Mouse (Mus musculus): ENCODE measurements around the gene Ptpn14.

Ptpn14 gene

DNA sequence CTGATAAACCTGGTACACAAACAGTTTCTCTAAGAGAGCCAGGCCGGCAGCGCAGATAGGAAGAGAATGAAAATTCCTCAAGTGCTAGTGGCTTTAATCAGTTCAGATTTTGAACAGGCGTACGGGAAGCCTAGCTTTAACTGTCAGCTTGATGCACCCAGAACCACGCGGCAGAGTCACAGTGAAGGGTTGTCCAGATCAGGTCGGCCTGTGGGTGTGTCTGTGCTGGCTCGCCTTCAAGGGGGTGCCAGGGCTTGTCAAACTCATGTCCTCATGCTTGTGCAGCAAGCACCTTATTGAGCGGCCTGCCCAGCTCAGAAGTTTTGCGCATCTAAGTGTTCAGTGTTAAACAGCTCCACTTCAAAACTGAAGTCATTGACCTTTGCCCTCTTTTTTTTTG is 44.6 kb downstream of the Ptpn14 start:
- DNase-seq (ENCODE audit: low spot score), result no peak

DNA sequence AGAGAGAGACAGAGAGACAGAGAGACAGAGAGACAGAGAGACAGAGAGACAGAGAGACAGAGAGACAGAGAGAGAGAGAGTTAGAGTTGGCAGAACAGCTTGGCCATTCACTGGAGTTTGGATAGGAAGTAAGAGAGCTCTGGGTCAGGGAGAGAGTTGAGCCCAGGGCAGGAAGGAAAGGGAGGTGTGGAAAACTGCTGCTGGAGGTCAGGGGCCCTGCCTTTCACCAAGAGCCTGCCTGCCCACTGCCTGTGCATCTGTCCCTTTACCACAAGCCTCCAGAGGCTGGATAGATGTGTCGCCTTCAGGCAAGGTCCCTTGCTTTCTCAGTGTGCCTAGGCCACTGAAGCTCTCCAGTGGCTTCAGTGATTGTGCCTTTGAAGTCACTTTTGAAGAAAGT is 46.7 kb downstream of the Ptpn14 start:
- no peak for DNase-seq (ENCODE audit: low spot score)

DNA sequence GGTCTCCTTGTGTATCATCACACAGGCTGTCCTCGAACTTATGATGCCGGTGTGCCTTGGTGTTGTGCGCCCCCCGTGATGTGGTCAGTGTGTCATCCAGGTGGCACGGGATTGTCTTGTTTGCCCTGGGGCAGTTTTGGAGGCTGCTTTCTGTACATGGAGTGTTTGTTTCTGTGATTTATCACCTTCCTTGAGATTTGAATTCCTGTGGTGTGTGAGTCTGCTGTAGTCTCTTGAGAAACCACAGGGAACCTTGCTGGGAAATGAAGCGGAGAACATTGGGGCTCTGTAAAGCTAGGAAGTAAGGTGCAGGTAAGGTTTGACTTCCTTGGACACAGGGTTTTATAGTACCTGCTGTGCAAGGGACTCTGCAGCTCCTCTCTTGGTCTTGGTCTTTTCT is 49.1 kb downstream of the Ptpn14 start:
- no peak for DNase-seq (ENCODE audit: low spot score)

DNA sequence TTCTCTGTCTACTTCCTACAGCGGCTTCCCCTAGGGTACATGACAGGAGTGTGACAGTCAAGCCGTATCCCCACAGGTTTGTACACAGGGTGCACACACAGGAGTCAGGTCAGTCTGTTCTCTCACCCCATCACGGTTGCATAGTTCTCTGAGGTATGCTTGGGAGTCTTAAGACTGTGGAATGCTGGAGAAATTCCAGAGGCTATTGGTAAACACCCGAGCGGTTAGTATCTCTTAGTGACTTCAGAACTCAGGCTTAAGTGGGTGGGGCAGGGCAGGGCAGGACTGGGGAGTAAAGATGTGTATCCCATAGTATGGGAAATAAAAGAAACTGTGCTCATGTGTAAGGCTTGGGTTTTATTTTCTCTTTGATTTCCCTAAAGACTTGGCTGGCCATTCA is 50.3 kb downstream of the Ptpn14 start:
- DNase-seq (ENCODE audit: low spot score), result no peak

DNA sequence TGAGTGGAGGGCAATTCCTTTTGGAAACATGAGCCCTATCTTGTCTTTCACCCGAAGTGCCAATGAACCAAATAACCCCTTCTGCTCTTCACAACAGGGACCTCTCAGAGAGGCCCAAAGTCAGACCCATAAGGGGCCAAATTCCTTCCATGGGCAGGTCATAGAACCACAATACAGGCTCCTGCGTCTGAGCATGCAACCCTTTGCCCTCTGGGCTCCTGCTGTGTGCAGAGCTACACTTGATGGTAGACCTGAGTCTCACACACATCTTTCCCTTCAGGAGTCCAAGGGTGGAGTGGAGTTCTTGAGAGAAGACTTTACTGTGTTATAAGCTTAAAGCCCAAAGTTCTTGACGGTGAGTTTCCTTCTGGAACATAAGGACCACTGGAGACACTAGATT is 51.2 kb downstream of the Ptpn14 start:
- no peak for DNase-seq (ENCODE audit: low spot score)

DNA sequence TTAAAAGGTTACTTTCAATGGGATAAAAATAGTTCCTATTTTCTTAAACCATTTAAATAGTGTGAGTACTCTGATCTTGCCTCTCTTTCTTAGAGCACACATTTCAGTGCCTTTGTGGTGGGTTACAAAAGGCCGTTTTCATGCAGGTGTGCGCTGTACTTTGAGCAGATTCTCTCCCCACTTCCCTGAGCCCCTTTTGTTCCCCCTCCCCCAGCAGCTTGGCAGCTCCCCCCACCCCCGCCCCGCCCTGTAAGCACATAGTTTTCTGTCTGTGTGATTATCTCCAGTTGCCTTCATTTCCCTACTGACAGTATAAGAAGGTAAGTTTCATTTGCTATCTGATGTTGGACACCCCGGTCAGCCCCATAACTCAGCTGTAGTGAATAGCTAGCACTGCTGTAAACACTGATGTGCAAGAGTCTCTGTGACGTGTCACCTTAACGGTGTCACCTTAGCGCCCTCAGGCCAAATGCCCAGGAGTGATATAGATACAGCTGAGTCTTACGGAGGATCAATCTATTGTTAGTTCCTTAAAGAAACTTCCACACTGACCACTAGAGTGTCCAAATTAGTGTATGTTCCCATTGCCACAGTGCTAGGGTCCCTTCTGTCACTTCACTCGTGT is 53.8 kb downstream of the Ptpn14 start:
- no peak for DNase-seq (ENCODE audit: low spot score)

DNA sequence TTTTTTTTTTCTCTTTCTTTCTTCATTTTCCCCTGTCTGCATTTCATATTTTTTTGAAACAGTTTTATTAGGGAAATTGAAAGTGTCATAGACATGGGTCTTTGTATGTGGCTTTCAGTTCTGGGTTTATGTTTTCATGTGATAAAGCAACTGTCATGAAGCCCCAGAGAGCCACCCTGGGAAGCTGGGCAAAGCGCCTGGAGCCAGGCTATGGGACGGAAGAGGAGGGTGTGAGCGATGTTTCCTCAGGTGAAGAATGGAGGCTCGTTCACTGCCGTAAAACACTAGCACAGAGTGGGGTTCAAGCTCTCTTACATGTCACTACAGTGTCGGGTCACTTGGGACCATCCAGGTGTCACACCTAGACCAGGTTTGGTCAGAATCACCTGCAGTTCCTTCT is 54.6 kb downstream of the Ptpn14 start:
- DNase-seq (ENCODE audit: low spot score), result no peak

DNA sequence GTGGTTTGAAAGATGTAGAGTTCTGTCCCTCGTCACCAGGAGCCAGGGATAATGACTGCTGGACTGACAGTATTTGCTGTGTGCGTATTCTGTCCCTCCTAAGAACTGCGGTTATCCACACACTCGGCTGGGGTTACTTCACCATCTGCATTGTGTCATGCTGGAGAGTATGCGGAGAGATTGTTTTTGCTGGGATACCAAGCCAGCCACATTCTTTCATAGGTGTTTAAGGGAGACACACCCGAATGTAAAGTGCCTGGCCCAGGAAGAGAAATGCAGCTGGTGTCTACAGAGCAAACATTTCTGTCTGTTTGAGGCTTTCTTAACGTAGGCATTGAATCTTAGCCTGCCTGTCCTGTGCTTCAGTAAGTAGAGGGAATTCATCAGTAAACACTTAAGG is 56.4 kb downstream of the Ptpn14 start:
- no peak for DNase-seq (ENCODE audit: low spot score)

DNA sequence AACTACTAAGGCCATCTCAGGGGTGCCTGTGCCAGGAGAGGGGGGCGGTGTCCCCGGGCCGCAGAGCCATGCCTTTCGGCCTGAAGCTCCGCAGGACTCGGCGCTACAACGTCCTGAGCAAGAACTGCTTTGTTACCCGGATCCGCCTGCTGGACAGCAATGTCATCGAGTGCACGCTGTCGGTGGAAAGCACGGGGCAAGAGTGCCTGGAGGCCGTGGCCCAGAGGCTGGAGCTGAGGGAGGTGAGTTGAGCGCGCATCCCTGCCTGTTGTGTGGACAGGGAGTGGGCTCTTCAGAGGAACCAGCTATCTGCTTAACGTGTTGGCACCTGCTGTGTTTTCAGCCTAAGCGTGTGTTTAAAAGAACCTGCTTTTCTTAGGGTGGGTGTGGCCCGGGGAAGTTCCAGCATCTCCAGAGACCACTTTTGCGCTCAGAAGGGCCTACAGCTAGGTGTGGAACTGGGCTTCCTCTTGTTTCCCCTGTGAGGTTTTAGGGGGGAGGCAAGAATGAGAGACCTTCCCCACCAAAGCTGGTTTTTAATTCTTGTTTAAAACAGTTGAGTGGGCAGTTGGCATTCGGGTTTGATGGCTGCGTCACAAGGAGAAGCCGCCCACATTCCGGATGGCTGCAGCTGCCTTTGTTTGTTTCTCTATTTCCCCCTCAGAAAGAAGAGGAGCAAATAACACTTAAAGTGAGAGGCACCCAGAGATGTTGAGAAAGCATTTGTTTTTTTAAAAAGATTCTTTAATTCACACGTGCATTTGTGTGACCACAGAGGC is 58.8 kb downstream of the Ptpn14 start:
- no peak for DNase-seq (ENCODE audit: low spot score)

DNA sequence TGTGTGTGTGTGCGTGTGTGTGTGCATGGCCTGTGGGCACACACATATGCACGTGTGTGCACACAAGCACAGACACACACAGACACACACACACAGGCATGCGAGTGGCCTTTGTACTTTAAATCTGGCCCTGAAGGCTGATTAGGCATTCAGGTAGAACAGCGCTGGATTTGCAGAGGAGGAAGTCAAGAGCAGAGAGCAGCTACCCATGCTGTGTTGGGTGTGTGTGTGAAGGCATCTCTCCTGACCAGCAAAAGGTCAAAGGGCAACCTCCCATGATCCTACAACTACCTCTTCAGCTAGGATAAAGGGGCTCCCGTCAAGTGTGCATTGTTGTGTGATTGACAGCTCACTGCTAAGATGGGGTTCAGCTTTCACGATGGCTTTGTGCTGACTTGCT is 61.5 kb downstream of the Ptpn14 start:
- no peak for DNase-seq (ENCODE audit: low spot score)

DNA sequence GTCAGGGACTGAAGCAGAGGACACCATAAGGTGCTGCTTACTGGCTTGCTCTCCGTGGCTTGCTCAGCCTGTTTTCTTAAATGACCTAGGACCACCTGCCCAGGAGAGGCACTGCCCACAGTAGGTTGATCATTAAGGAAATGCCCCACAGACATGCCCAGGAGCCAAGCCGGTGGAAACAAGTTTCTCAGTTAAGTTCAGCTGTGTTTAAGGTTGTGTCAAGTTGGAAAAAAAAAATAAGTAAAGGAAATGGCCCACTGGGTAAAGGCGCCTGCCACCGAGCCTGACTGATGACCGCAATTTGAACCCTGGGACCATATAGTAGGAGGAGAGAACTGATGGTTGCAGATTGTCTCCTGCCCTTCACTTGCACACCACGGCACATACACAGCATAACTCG is 62.6 kb downstream of the Ptpn14 start:
- no peak for DNase-seq (ENCODE audit: low spot score)

DNA sequence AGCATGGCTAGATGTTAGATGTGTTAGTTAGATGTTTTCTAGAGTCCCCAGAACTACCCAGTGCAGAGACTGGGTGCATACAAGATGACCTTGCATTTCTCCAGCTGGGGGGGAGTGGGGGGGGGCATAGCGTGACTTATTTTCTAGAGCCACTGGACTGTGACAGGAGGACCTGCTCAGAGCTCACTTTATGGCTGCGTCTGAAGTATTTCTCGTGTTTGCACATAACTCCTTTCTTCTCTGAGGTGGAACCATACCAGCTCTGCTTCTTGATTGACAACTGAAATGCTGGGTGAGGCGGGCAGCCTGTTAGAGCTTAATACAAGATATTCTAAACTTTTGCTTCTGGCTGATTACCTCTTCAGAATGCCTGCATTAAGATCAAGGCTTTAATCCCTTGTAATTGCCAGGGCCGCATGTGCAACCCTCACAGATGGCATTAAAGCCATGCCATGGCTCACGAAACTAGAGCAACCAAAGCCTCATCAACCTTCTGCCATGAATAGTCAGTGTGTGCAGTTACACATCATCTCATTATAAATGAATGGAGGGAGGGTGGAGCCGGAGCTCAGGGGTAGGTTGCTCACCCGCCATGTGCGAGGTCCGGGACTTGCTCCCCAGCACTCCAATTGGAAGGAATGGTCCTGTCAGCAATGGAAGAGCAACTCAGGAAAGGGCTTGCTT is 63.6 kb downstream of the Ptpn14 start:
- DNase-seq (ENCODE audit: low spot score), result no peak

DNA sequence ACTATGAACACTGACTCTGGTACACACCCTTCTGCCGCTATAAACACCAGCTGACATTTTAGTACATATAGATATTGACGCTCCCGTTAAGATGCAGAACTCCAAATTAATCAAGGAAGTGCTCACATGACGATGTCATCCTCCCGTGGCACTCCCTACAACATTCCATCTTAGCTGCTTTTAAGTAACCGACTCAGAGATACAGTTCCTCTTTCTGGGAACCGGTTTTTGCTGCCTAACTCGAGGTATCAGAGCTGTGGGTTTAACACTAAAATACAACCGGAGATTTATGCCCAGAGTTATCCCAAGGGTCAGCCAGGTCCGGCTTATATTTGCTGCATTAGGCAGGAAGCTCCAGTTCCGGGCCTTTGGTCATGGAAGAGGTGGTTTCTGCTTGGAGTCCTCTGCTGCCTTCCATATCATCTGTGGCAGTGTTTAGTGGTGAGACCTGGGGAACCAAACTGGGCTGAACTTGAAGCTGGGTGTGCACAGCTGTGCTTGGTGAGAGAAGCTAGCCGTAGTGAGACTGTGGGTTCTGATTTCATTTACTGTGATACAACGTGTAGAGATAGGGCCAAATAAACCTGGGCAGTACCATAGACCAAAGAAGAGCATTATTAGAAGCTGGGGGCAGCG is 64.6 kb downstream of the Ptpn14 start:
- no peak for DNase-seq (ENCODE audit: low spot score)

DNA sequence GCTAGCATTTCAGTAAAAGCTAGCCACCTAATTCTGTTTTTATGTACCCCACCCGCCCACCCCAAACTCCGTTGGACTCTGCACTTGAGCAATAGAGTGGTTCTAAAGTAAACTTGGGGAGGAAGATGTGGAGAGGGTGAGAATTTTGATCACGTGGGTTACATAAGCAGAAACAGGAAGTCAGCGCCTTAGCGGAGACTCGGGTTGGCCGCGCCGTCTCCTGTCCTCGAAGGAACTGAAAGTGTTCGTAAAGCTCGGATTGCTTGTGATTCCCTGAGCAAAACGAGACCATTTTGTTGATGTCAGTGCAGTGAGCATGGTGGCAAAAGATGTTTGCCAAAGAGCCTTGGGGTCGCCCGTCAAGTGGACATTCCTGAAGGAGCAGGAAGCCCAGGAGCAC is 70.9 kb downstream of the Ptpn14 start:
- DNase-seq (ENCODE audit: low spot score), result peak; percentile 25

DNA sequence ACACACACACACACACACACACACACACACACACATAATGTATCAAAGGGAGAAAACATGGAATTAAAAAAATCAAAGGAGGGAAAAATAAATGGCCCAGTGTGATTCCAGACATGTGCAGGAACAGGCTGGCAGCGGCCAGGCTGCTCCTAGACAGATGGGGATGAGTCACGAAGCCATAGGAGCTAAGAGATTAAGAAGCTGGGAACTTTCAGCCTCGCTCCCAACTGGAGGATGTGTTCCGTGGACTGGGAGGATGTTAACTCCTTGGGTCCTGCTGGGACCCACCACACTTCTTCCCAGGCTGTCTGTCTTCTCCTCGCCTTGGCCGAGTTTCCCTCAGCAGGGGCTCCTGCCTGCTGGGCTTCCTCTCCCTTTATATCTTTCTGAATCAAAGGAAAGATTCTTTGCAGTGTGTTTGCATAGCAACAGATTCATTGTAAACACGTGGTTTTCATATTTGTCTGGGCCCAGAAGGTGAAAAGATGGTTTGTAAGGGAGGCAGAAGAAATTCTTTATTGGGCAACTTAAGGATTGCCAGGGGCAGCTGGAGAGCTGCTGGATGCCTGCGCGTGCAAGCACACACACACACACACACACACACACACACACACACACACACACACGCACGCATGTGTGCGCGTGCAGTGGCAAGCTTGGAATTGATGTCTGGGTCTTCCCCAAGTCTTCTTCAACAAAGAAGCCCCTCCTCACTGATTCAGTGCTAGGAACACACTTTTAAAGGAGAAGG is 72.3 kb downstream of the Ptpn14 start:
- no peak for DNase-seq (ENCODE audit: low spot score)

DNA sequence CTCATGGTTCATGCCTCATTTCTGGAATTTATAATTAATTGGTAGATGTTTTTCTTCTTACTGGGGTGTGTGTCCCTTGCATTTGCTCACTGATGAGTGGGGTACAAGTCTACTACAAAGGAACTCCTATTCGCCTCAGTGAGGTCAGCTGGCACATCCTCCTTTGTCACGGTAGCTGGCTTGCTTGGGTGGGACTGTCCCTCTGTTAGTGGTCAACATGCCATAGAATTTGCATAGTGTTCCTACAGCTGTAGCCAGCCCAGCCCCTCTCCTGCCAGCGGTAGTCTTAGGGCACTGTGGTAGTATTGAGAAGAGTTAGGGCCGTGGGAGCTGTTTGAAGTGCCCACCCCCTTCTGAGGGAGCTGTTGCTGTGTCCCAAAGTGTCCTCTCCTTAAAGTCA is 73.2 kb downstream of the Ptpn14 start:
- peak; percentile 17 for DNase-seq (ENCODE audit: low spot score)

DNA sequence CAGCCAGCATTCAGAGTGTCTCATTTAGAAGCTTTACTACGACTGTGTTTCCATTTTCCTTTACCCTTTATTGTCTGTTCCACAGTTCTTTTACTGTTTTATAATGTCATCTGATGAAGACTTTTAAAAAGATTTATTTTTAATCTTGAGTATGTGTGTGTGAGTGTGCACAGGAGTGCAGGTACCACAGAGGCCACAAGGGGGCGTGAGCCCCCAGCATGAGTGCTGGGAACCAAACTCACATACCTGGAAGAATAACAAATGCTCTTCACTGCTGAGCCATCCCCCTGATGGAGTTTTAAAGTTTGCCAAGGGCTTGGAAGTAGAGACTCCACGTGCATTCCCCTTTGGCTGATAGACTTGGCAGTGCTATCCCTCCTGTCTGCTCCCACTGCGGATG is 74.5 kb downstream of the Ptpn14 start:
- DNase-seq (ENCODE audit: low spot score), result no peak

DNA sequence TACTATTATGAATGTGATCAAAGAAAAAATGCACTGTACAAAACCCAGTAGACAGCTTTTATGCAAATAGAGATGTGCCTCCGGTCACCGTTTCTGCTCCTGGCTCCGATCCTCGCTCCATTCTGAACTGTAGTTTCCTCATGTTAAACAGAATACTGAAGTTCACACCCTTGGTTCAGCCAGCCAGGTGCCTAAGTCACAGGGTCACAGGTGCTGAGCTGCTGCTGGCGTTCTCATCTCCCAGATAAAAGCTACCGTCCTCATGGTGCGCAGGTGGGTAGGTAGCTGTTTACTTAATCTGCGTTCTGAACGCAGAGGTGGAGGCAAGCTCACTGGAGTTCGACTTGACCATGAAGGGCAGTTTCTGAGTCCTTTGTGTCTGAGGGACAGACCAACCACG is 75.7 kb downstream of the Ptpn14 start:
- DNase-seq (ENCODE audit: low spot score), result no peak

DNA sequence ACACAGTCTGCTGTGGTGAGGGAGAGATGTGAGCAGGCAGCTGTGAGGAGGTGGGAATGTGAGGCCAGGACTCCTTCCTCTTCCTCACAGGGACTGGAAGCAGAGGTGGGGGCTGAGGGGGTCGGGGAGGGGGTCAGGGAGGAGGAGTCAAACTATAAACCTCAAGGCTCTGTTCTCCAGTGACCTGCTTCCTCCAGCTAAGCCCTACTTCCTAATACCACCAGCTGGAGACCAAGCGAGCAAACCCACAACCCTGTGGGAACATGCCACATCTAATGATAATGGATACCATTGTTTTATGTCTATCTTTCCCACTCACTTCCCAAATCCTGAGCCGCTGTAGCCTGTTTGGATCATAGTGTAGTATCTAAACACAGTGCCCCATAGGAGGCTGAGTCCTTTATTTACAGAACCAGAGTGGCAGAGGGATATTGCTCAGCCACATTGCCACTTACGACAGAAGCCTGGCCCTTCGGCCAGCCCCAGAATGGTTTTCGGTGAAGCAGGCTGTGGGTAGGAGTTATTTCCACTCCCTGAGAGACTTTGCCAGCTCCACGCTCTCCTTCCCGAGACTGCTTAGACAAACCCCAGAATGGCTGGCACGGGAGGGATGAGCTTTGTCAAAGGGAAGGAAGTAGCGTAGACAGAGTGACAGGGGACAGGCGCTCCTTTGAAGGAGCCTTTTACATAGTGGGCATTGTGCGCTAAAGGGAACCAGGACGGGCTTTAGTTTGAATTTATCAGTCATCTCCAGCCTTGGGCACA is 78.6 kb downstream of the Ptpn14 start:
- no peak for DNase-seq (ENCODE audit: low spot score)

DNA sequence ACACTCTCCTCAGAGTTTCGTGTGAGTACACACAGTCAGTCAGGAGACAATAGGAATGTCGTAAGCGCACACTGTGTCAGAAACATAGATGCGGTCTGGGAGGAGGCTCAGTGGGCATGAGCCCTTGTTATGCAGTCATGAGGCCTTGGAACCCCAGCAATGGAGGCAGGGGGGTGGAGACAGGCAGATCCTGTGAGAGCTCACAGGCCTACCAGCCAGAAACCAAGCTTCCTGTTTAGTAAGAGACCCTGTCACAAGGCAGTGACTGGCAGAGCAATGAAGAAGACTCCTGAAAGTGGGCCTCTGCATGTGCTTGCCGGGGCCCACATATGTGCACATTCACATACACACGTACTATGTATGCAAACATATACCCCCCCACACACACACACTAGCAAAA is 79.9 kb downstream of the Ptpn14 start:
- DNase-seq (ENCODE audit: low spot score), result no peak

DNA sequence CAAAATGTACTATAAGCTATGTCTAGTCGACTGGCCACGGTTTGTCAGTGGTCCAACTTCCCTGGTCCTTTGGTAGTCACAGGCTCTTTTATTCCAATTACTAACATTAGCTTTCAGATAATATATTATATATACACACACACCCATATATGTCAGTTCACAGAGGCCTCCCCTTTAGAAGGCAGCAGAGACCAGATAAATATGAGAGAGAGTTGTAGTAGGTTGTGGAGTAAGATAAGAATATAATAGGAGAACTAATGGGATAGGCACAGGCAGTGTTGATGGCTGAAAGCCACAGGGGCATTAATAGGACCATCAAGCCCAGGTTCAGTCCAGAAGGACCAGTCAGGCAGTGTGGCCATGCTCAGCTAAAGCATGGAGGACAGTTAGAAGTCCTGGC is 80.4 kb downstream of the Ptpn14 start:
- DNase-seq (ENCODE audit: low spot score), result no peak

DNA sequence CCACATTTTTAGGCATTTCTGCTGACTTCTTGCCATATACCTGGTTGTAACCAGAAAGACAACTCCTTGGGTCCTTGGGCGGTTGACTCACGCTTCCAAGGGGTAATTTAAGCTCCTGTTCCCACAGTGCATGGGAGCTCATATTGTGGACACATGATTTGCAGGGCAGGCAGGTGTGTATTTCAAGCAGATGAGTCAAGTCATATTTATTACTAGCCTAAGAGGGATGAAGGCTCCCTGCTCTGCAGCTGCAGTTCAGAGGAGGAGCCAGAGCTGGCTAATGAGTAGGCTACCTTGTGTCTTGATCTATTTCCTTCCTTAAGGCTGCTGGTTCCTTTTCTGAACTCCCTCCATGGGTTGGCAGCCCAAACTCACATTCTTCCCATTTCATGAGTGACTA is 83.7 kb downstream of the Ptpn14 start:
- DNase-seq (ENCODE audit: low spot score), result no peak
